Mouse (Mus musculus) lung, adult 2 months (tissue): ENCODE data around the gene Bhlha15. TPM values are rescaled to one million over a fixed set of nuclear protein-coding genes. Genes with fewer than 3 reads are reported as not detected.

ENCODE experiments used
- DNase-seq: peaks from one replicate; pipeline ENCODE4 v3.0.0; 2022
- H3K4me1 ChIP-seq: fragments of 200-500 bp; 2 replicates; pipeline ENCODE4 v1.6.1; 2011; ENCODE audit warnings: low read length; ENCODE audit not compliant: control insufficient read depth, insufficient read depth
- H3K4me3 ChIP-seq: fragments of 200-500 bp; replicated peaks from 2 replicates; pipeline ENCODE3; 2011; ENCODE audit warnings: low read depth, mild to moderate bottlenecking, control low read depth, low read length; ENCODE audit errors: extremely low read depth
- CTCF ChIP-seq: fragments of 200-500 bp; IDR thresholded peaks from 2 replicates; pipeline ENCODE4 v1.5.1; 2011; ENCODE audit warnings: mild to moderate bottlenecking, low read length, control low read depth; ENCODE audit not compliant: insufficient read depth
- POLR2A ChIP-seq: fragments of 200-500 bp; IDR thresholded peaks from 2 replicates; pipeline ENCODE4 v1.6.1; 2011; ENCODE audit warnings: low read depth, mild to moderate bottlenecking, control low read depth, low read length, borderline replicate concordance; ENCODE audit errors: extremely low read depth
- WGBS: fragments of 180-500 bp; shearing (Covaris S2); methylation state at CpG from one replicate; pipeline ENCODE4 v1.1.7; 2018; 5-methylcytosine and 5-hydroxymethylcytosine counted together
- polyA plus RNA-seq: library from polyadenylated mRNA; depleted of rRNA; stranded (reverse); fragments of >200 nt; gene quantifications from 2 replicates; pipeline ENCODE4 v1.2.3, GENCODE M21; 2012

The Bhlha15 gene
- polyA plus RNA-seq, 1 experiment = 1.6 TPM

DNA sequence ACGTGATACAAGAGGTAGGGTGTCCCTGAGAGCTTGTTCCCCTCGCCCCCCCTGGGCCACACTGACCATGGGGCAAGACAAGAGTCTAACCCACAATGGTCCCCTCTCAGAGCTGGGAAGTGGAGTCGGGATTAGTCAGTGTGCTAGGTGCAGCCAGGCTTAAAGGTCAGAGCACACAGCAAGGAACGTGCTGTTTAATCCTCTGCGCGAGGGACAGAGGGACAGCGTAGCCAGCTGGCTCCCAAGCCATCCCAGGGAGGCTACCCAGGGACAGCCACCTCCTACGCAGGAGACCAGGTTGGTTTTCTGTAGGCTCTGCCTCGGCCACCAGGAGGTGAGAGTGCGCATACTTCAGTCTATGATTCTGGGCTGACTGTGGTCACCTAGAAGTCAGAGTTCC, 14.8 kb downstream of the Bhlha15 start:
- no peak for DNase-seq
- Histone ChIP-seq H3K4me1 (no peaks in the 10 kb centered on the region), H3K4me3 (no peak overlapping the region)
- 89% methylated on average over 10 of the region's 10 CpGs for WGBS
- TF ChIP-seq POLR2A (no peak), CTCF (no peak)

DNA sequence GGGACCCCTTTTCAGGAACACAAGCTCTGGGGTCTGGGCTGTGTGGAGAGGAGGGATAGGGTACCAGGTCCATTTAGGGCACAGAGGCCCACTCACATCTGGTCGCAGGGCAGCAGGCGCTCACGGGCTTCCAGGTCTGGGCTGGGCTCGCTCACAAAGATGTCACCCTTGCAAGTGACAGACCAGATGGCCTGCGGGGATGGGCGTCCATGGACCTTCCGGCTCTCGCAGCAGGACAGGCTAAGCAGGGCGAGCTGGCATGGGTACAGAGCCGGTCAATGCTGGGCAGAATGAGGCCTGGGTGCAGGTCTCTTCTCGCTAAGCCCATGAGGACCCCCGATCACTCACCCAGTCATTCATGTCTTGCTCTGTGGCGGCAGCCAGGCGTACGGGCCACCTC, 16.0 kb downstream of the Bhlha15 start:
- no peak for DNase-seq
- WGBS = 94% methylated on average over 15 of the region's 15 CpGs
- Histone ChIP-seq H3K4me3 (no peak overlapping the region), H3K4me1 (no peaks in the 10 kb centered on the region)
- TF ChIP-seq POLR2A (no peak), CTCF (no peak)

DNA sequence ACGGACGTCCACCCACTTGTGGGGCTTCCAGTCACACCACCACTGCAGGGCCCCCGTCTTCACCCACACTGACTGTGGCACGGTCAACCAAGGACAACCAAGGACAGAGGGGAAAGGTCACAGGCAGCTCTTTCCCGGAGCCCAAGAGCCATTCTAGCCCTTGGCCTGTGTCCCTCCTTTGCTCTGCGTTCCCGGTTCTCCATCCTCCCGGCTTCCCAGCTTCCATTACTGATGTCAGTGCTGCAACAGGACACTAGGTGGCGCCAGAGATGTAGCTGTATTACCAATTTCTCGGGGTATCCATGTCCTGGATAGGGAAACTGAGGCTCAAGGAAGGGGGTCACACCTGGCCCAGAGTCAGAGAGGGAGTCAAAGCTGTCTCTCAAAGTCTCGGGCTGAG, 17.4 kb downstream of the Bhlha15 start:
- peak; percentile 73 for TF ChIP-seq CTCF
- no peak for TF ChIP-seq POLR2A
- H3K4me1 ChIP-seq = no peaks in the 10 kb centered on the region
- DNase-seq = peak; percentile 57
- H3K4me3 ChIP-seq = no peak overlapping the region
- WGBS = 44% methylated on average over 11 of the region's 11 CpGs

DNA sequence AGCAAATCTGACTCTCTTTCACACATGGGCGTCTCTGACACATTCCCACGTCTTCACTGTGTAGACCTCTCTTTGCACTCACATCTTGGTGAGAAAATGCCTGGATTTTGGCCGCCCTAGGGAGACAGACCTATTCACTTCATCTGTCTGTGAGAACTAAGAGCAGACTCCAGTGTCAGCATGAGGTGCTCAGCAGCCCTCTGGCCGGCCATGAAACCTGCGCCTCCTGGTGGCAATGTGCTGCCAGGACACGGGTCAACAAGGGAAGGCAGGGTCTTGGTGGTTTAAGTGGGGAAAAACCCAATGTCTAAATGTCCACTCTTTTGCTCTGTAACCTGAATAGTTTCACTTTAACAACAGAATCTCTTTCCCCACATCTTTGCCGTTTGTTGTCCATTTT, 24.4 kb downstream of the Bhlha15 start:
- TF ChIP-seq CTCF (peak; percentile 88), POLR2A (no peak)
- peak; percentile 67 for DNase-seq
- Histone ChIP-seq H3K4me3 (no peak overlapping the region), H3K4me1 (peaks cover 2% of the 10 kb centered on the region; the same call in 1 of the 2 replicates)
- 40% methylated on average over 7 of the region's 7 CpGs for WGBS

DNA sequence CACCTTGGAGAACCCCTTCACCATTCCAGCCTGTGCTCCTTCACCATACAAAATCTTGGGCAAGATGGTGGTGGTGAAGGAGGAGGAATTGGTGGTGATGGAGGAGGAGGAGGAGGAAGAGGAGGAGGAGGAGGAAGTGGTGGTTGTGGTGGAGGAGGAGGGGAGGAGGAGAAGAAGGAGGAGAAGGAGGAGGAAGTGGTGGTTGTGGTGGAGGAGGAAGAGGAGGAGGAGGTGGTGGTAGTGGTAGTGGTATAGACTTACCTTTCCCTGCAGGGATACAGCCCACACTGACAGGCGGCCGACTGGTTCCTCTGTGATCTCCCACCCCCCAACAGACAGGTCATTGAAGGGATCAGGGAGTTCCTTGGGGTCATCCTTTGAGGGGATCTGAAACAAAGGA, 25.9 kb downstream of the Bhlha15 start:
- Histone ChIP-seq H3K4me3 (no peak overlapping the region), H3K4me1 (peaks cover 11% of the 10 kb centered on the region; the same call in 1 of the 2 replicates)
- no peak for TF ChIP-seq CTCF
- no peak for TF ChIP-seq POLR2A
- no peak for DNase-seq
- 79% methylated on average over 2 of the region's 2 CpGs for WGBS

DNA sequence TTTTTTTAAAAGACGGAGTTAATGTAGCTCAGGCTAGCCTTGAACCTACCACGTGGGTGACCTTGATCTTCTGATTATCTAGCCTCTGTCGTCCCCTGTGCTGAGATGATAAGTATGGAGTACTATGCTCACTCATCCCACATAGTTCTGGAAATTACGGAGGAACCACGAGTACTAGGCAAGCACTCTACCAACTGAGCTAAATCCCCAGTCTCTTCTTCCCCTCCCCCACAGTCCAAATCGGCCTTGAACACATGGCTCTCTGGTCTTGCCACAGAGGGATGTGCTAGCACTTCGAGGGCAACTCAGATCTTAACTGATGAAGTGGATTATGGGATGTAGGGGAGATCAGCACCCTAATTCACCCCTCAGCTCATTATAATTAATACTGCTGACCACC, 28.0 kb downstream of the Bhlha15 start:
- H3K4me3 ChIP-seq = no peak overlapping the region

DNA sequence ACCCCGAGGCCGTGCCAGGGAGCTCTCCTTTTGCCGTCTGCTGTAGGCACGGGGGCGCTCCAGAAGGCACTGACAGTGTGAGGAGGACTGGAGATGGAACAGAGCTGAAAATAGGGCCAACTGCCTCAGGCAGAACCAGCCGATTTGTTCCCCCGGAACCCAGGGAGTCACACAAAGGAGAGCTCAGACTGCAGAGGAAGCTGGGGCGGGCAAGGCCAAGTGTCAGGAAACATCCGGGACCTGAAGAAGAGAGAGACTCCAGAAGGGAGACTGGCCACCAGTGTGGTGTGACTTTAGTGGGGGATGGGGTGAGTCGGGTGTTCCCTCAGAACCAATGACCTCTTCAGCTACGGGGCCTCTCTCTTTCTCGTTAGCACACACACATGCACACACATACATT, 29.2 kb downstream of the Bhlha15 start:
- TF ChIP-seq CTCF = no peak
- Histone ChIP-seq H3K4me3 (no peak overlapping the region), H3K4me1 (peaks cover 22% of the 10 kb centered on the region)
- WGBS = 51% methylated on average over 12 of the region's 12 CpGs
- DNase-seq = no peak

More for the DNA sequence above, 28.0 kb downstream of the Bhlha15 start:
- TF ChIP-seq CTCF = no peak
- TF ChIP-seq POLR2A = no peak
- DNase-seq = no peak
- WGBS = 88% methylated on average over 7 of the region's 7 CpGs
- H3K4me1 ChIP-seq = peaks cover 20% of the 10 kb centered on the region

DNA sequence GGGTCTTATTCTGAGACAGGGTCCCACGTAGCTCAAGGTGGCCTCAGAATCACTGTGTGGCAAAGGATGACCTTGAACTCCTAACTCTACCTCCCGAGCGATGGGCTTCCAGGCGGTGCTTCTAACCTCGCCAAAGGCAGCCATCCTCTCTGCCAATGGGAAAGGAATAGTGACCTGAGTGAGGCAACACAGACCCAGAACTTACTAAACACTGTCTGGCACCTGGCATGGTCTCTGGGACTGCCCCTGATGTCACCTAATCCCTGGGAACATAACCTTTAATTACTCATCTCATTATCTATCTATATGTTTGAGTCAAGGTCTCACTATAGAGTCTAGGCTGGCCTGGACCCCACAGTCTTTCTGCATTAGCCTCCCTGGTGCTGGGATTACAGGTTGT, 29.9 kb downstream of the Bhlha15 start:
- 86% methylated on average over 5 of the region's 5 CpGs for WGBS

DNA sequence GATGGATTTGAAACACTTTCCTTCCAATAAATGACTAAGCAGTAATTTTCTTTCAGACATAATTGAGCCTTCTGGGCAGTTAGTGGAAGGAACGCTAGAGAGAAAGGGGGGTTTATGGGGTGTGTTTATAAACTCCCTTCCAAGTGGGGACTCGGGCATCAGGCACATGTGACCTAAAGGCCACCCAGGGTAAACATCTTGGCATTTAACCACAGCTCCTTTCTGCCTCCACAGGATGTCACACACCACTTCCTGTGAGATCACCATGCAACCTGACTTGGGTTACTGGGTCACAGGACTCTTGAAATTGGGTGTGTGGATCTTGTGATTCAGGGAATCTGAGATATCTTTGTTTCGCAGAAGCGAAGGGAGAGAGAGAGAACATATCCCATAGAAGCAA, 31.2 kb downstream of the Bhlha15 start:
- peak; percentile 26 for DNase-seq
- WGBS = 19% methylated on average over 4 of the region's 4 CpGs
- no peak for TF ChIP-seq POLR2A
- TF ChIP-seq CTCF = no peak
- Histone ChIP-seq H3K4me3 (no peak overlapping the region), H3K4me1 (peaks cover 27% of the 10 kb centered on the region)

More for the DNA sequence above, 29.9 kb downstream of the Bhlha15 start:
- Histone ChIP-seq H3K4me1 (peaks cover 26% of the 10 kb centered on the region), H3K4me3 (no peak overlapping the region)
- DNase-seq = no peak
- TF ChIP-seq POLR2A (no peak), CTCF (no peak)

DNA sequence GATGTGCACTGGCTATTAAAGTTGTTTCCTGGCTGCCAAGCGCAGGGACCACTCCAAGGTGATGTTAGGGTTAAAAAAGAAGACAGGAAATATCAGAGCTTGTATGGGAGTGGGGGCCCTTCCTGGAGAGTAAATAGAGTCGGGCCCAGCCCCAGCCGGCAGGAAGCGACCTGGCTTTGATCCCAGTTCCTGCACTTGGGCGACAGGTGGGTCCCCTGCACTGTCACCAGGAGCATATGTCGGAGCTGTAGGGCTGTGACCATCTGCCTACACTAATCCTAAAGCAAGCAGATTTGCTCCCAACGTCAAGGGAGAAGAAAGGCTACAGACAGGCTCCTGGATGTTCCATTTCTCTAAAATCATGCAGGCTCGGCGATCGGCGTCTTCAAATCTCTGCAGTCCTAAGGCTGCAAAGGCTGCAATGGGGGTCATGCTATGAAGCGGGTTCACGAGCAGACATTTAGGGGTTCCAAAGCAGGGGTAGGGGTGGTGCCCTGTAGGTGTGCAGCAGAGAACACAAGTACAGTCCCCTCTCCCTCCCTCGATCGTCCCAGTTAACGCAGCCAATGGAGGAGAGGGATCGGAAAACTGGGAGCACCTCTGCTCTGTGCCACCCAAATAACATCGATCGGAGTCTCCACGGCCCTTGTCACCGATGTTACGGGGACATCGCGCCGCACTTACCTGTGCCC, 32.9 kb downstream of the Bhlha15 start:
- Histone ChIP-seq H3K4me3 (peak overlapping the region; percentile 95), H3K4me1 (peaks cover 27% of the 10 kb centered on the region)
- DNase-seq = peak; percentile 57
- under 1% methylated on average over 25 of the region's 25 CpGs for whole genome bisulfite sequencing
- TF ChIP-seq CTCF = no peak
- TF ChIP-seq POLR2A = peak; percentile 23; the same call in 1 of the 2 replicates
